Mouse (Mus musculus): Measurements from ENCODE around the gene Cdc42bpa. TPM values are rescaled to one million over a fixed set of nuclear protein-coding genes. Genes with fewer than 3 reads are reported as not detected.

The Cdc42bpa gene
- polyA plus RNA-seq, 1 experiment: 16.3 TPM

DNA sequence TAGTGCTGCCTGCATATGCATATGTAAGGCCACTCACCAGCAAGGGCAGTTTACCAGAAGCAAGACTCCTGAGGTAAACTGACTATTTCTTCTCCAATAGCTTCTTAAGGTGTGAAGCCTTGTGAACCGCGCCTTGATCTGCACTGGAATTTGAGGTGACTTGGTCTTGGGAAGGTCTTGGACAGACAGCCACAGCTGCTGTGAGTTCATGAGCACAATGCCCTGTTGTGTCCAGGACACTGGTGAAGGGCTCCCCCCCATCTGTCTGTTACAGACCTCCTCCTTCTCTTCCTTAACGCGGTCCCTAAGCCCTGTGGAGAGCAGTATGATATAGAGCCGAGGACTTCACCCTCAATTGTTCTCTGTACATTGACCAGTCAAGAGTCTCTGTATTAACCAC lies 138.2 kb downstream of the Cdc42bpa start:
- TF ChIP-seq GATA1 (IDR thresholded peaks at IDR 0.05; ENCODE audit: low read length): no peak

DNA sequence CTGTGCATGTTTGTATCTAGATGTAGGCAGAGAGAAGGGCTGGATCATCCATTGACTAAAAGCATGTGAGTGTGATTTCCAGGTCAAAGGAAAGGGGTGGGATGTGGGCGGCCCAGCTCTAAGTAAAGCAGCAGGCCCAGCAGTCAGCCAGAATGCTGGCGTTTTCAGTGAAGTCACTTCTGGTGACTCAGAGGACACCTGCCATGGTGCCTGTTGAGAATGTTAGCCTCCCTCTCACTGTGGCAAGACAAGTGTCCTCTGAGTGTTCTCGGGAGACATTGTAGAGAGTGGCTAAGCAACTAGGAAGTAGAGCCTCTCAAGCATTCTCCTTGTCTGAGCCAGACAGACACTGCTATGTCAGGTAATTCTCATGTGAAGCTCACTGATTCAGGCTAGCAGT lies 144.3 kb downstream of the Cdc42bpa start:
- TF ChIP-seq GATA1 (IDR thresholded peaks at IDR 0.05; ENCODE audit: low read length): no peak

DNA sequence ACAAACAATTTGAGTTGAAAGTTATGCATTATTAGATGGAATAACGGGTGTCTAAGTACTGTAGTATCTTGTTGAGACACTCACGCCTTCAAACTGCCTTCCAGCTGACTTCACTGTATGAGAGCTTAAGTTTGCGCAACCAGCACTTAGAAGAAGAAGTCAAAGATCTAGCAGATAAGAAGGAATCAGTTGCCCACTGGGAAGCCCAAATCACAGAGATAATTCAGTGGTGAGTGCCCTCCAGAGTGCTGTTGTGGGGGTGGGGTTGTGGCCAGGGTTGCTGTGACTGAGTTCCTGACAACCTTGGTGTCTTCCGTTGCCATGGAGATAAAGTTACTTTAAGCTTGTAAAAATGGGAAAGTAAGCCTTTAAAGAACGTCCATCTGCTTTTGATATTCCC lies 148.8 kb downstream of the Cdc42bpa start:
- peak; percentile 85 for TF ChIP-seq GATA1 (IDR thresholded peaks at IDR 0.05; ENCODE audit: low read length)

DNA sequence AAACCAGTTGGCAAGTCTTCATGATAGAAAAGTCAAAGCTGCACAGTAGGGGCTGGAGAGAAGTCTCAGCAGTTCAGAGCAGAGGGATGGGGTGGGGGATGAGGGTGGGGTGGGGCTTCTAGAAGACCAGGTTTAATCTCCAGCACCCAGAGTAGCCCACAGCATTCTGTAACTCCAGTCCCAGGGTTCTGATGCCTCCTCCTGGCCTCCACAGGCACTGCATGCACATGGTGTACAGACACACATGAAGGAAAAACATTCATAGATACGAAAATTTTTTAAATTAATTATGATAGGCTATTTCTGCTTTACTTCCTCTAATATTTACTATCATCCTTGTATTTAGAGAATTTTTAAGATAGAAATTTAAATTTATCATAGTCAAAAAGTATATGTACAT lies 156.3 kb downstream of the Cdc42bpa start:
- no peak for TF ChIP-seq GATA1 (IDR thresholded peaks at IDR 0.05; ENCODE audit: low read length)

DNA sequence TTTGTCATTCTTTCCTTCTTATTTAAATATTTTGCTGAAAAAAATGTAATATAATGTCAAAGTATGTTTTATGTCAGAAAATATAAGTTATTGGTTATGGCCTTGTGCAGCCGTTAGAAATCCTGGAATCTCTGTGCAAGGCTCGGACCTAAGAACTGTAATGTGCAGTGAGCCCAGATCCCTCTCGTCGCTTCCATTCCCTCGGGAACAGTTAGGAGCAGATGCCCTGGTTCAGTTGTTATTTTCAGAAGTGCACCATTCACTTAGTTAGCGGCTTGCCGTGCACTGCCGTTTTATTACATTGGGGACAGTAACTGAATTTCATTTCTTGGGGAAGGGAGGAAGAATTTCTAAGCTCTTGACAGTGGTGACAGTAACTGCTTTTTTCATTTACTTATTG lies 158.0 kb downstream of the Cdc42bpa start:
- no peak for TF ChIP-seq GATA1 (IDR thresholded peaks at IDR 0.05; ENCODE audit: low read length)

DNA sequence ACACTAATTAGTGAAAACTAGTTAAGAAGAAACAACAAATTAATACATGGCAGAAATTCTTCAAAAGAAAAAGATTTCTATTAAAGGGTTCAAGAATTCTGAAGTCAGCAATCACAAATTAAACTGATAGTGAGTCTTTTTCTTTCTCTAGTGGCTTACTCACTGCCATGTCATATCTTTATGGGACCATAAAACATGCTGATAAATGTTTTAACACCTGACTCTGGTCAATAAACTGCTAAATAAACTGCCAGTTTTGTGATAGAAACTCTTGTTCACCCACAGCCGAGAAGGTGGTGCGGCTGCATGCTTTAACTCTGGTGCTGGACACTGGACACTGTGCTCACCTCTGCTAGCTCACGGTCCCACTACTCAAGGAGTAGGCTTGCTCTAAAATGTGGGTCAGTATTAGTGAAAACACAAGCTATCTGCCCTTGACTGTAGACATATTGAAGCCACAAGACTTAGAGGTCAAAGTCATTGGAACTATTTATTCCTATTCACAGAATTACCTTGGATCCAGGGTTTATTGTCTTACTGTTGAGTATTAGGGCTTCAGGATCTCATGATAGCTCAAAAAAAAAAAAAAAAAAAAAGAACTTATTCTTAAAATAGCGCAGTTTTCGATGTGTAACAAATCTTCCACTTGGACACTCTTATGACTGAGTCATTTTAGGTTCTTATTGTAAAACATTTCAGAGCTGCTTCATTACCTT lies 168.0 kb downstream of the Cdc42bpa start:
- no peak for TF ChIP-seq GATA1 (IDR thresholded peaks at IDR 0.05; ENCODE audit: low read length)

DNA sequence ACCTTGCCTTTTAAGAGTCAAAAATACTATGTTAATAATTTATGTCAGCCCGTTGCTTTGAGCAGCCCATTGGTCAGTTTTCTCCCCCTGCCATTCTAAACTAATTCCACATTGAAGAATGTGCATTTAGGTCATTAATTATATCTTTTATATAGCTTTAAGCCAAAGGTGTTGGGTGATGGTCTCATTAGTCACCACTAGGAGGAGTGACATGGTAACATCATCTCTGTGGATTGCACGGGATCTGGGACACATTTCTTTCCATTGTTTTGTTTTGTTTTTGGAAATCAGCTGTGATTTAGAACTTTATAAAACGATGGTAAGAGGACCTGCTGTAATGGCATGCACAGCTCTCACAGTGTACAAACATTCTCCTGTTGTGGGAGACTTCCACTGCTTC lies 171.1 kb downstream of the Cdc42bpa start:
- no peak for TF ChIP-seq GATA1 (IDR thresholded peaks at IDR 0.05; ENCODE audit: low read length)

DNA sequence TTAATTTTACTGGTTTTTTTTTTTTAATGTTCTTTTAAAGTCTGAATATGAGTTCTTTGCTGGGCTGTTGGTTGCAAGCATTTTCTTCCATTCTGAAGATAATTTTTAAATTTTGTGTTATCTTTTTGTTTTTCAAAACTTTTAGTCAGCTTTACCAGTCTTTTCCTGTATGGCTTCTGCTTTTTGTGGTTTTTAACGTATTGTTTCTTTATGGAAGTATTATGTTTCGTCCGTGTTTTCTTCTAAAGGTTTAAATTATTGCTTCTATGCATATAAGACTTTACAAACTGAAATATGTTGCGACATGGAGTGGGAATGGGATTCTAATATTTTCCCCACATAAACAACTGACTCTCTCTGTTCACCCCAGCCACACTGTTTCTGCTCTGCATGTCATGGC lies 171.9 kb downstream of the Cdc42bpa start:
- no peak for TF ChIP-seq GATA1 (IDR thresholded peaks at IDR 0.05; ENCODE audit: low read length)

DNA sequence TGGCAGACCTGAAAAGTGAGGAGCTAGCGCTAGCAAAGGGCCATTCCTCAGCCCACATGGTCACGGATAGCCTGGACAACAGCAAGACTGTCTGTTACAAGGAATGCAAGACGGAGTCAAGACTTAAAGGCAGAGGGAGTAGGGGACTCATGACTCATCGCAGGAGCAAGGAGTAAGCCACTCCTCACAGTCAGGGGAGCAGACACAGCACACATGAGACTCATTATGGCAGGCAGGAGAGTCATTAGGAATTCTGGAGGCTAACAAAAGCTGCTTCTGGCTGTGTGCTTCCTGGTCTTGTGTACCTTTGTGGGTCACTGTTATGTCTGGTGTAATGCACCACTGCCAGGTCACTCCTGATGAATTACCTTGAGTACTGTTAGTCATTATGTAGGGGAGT lies 178.9 kb downstream of the Cdc42bpa start:
- TF ChIP-seq GATA1 (IDR thresholded peaks at IDR 0.05; ENCODE audit: low read length): no peak

DNA sequence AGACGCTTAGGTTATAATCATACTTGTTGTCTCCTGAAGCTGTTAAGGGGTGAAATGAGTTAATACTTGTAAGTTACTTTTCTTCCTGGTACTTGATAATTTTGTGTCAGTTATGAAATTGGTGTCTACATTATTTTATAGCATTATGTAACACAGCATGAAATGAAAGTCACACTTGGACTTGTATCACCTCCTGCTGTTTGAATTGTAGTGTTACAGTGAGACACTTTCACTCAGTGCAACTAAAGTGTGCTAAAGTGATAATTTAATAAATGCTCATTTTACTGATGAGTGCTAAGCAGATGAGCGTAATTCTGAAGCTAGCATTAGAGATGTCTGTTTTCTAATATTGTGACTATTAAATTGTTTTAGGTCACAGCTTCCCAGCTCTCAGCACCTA lies 180.7 kb downstream of the Cdc42bpa start:
- TF ChIP-seq GATA1 (IDR thresholded peaks at IDR 0.05; ENCODE audit: low read length): no peak

DNA sequence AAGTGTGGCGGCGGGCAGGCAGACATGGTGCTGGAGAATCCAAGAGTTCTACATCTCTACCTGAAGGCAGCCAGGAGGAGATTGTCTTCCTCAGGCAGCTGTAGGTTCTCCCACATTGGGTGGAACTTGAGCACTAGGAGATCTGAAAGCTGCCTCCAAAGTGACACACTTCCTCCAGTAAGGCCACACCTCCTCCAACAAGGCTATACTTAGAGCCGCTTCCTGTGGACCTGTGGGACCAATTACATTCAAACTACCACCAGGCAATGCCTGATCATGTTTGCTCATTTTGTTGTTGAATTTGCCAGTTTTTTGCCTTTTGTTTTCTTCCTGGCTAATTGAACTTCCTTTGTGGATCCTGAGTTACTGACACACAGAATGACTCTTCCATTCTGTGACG lies 187.8 kb downstream of the Cdc42bpa start:
- no peak for TF ChIP-seq GATA1 (IDR thresholded peaks at IDR 0.05; ENCODE audit: low read length)

DNA sequence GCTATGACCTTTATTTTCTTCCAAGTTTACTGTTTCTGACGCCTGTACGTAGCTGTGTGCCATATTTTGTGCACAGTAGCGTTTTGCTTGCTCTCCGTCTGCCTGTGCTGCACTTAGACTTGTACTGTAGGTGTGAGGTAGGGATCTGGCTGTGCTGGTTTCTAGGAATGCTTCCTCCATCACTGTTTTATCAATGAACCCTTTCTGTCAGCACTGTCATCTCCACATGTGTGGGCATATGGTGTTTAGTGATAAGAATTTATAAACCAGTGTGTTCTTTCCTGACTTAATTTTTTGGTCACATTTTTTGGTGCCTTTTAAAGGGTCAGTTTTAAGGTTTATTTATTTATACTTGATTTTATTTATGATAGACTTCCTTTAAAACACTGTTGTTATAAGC lies 188.3 kb downstream of the Cdc42bpa start:
- TF ChIP-seq GATA1 (IDR thresholded peaks at IDR 0.05; ENCODE audit: low read length): peak; percentile 89

DNA sequence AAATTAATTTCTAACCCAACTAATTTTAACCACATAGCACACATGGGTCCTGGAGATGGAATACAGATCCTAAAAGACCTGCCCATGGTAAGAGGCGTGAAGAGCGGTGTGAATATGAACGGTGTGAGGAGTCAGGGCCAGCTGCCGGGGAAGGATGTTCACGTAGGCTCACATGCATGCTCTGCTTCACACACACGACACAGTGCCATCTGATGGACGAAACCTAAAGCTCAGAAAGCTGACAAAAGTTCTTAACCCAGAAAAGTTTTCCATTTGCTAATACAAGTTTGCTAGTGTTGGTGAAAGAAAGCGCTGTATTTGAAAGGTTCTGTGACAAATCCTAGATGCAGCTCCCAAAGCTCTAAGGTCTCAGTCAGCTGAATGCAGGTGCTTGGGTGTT lies 190.9 kb downstream of the Cdc42bpa start:
- TF ChIP-seq GATA1 (IDR thresholded peaks at IDR 0.05; ENCODE audit: low read length): no peak

DNA sequence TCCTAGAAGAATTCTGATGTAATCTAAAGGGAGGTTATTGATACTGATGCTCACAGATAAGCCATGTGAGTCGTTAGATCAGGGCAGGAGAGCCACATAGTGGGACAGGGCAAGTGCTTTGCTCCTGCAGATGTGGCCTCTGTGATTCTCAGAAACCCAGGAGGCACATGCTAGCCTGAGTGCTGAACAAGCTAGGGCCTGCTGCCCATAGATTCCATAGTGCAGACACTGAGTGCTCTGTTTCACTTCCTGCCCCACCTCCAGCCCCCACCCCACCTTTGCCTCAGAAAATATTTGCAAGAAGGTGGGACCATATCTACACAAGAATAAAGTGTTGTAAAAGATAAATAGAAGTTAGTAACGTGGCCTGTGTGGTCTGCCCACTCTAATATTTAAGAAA lies 198.4 kb downstream of the Cdc42bpa start:
- TF ChIP-seq GATA1 (IDR thresholded peaks at IDR 0.05; ENCODE audit: low read length): no peak

DNA sequence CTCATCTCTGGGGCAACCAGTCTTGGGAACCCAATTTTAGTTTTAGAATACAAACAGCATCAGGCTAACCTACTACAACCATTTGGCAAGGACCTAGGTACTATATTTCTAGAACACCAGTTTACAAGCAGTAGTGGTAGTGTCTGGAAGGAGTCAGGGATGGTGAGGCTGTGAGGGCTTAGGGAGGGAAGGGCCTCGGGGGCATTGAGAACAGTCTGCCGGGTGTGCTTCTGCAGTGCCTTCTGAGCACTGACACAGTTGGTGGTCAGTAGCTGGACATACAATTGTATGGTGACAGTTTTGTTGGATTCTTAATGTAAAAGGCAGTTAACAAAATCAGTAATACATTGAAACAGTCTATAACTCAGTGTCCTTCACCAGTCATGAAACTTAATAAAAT lies 200.3 kb downstream of the Cdc42bpa start:
- no peak for TF ChIP-seq GATA1 (IDR thresholded peaks at IDR 0.05; ENCODE audit: low read length)

DNA sequence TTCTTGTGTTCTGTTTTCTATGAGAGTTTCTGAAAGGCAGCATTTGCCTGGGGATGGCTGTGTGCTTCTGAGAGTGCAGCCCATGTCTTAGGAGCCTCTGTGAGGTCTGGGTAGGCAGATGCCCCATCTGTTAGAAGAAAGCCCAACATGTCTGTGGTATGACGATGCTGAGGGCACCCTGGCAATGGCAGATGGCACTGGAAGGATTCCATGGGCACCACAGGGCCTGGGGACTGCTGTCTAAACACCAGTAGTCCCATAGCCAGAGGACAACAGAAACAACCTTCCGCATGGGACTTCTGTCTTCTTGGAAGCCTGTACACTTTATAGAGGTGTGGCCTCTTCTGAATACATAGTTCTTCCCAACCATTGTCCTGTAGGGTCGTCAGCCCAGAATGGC lies 200.9 kb downstream of the Cdc42bpa start:
- TF ChIP-seq GATA1 (IDR thresholded peaks at IDR 0.05; ENCODE audit: low read length): no peak

DNA sequence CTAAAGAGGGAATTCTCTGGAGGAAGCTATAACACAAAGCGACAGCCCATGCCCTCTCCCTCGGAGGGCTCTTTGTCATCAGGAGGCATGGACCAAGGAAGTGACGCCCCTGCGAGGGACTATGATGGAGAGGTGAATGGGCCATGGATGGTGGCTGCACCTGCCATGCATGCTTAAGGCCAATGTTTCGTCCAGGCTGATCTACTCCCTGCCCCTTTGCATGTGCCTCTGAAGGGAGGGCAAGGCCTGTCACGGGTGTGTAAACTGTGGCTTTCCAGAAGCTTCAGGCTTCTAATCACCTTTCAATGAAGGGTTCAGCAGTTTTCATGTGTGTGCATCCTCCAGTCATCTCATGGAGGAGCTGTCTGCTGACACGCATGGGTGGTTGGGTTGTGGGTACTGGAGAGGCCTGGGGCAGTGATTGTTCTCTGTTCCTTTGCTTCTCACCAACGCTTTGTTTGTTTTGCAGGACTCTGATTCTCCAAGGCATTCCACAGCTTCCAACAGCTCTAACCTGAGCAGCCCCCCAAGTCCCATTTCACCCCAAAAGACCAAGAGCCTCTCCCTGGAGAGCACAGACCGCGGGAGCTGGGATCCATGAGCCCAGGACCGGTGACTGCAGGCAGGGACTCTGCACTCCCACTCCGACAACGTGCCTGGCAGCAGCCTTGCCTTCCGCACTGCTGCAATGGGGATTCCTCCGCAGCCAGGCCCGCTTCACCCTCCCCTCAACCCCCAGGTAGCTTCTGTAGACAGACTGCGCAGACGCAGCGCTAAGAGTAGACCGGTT lies 201.5 kb downstream of the Cdc42bpa start:
- TF ChIP-seq GATA1 (IDR thresholded peaks at IDR 0.05; ENCODE audit: low read length): no peak

Measured in G1E-ER4 (cell line).